11 mouse cellular contexts compared by ENCODE assay signal in genomic region chr11:5509215-5510098, GRCm38 (mm10). TPM values are rescaled to one million over a fixed set of nuclear protein-coding genes. Genes with fewer than 3 reads are reported as not detected.
A peak's percentile ranks its signal among the peaks of the same experiment; 100 is the strongest.
DNase-seq lines count a peak whose midpoint lies in the region; ATAC-seq lines count a peak whose summit lies in the region.
"Had no signal": no experiment of that assay in that cellular context is flagged by ENCODE, and none has a peak within 500 bp of the region (broad histone marks: within the 10 kb centered on the region; RNA-seq: fewer than 3 reads in every experiment).

No protein-coding gene starts in this region.

- no peak for DNase-seq in heart, adult 9 months (ENCODE audit: low spot score in 2 of 2)
- DNase-seq in MN1 (ENCODE audit: low spot score) = peak; percentile 76
- DNase-seq in thymus, adult 18-20 months = peak; percentile 30 to 66
- DNase-seq in urinary bladder, postnatal 14 days (ENCODE audit: low spot score) = no peak
- DNase-seq: cerebellum, adult 9-10 months; heart, adult 2 months; kidney, adult 8-10 months had no signal

- no peak overlapping the region for H3K4me3 ChIP-seq in heart, embryonic 15.5 days
- H3K4me3 ChIP-seq in liver, embryonic 12.5 days = no peak overlapping the region
- H3K4me3 ChIP-seq in forebrain, embryonic 13.5 days = no peak overlapping the region
- H3K4me3 ChIP-seq in forebrain, embryonic 12.5 days (replicated peaks) = no peak overlapping the region
- H3K4me3 ChIP-seq: heart, adult 2 months had no signal

- H3K27ac ChIP-seq in heart, embryonic 15.5 days = peak overlapping the region; percentile 11; the same call in 1 of the 2 replicates
- H3K27ac ChIP-seq in liver, embryonic 12.5 days = no peak overlapping the region
- H3K27ac ChIP-seq in forebrain, embryonic 13.5 days = no peak overlapping the region
- no peak overlapping the region for H3K27ac ChIP-seq in forebrain, embryonic 12.5 days
- H3K27ac ChIP-seq: heart, adult 2 months had no signal

- H3K9me3 ChIP-seq in heart, embryonic 15.5 days (replicated peaks) = no peaks in the 10 kb centered on the region
- H3K9me3 ChIP-seq in liver, embryonic 12.5 days (replicated peaks) = no peaks in the 10 kb centered on the region
- H3K9me3 ChIP-seq in forebrain, embryonic 13.5 days (replicated peaks) = no peaks in the 10 kb centered on the region
- no peaks in the 10 kb centered on the region for H3K9me3 ChIP-seq in forebrain, embryonic 12.5 days

- ATAC-seq in heart, embryonic 15.5 days (replicated peaks; ENCODE audit: insufficient number of reproducible peaks, insufficient read depth, low FRiP score, low read depth) = no peak
- ATAC-seq in liver, embryonic 12.5 days = peak; percentile 51
- ATAC-seq in forebrain, embryonic 13.5 days = no peak
- ATAC-seq in forebrain, embryonic 12.5 days (ENCODE audit: low FRiP score) = no peak

- no peaks in the 10 kb centered on the region for H3K36me3 ChIP-seq in heart, embryonic 15.5 days
- no peaks in the 10 kb centered on the region for H3K36me3 ChIP-seq in liver, embryonic 12.5 days
- no peaks in the 10 kb centered on the region for H3K36me3 ChIP-seq in forebrain, embryonic 13.5 days (ENCODE audit: poor library complexity, severe bottlenecking)
- H3K36me3 ChIP-seq in forebrain, embryonic 12.5 days (replicated peaks) = no peaks in the 10 kb centered on the region

- 73% methylated on average over 8 of the region's 8 CpGs for WGBS in heart, embryonic 15.5 days
- WGBS in liver, embryonic 12.5 days (ENCODE audit: insufficient replicate concordance) = 62% methylated on average over 8 of the region's 8 CpGs
- WGBS in forebrain, embryonic 13.5 days = 87% methylated on average over 8 of the region's 8 CpGs
- WGBS in forebrain, embryonic 12.5 days = 85% methylated on average over 8 of the region's 8 CpGs

- no peak overlapping the region for H3K9ac ChIP-seq in heart, embryonic 15.5 days
- no peak overlapping the region for H3K9ac ChIP-seq in liver, embryonic 12.5 days
- H3K9ac ChIP-seq in forebrain, embryonic 13.5 days = no peak overlapping the region
- no peak overlapping the region for H3K9ac ChIP-seq in forebrain, embryonic 12.5 days

- H3K4me2 ChIP-seq in heart, embryonic 15.5 days = no peak overlapping the region
- no peak overlapping the region for H3K4me2 ChIP-seq in liver, embryonic 12.5 days
- no peak overlapping the region for H3K4me2 ChIP-seq in forebrain, embryonic 13.5 days
- no peak overlapping the region for H3K4me2 ChIP-seq in forebrain, embryonic 12.5 days

- no peaks in the 10 kb centered on the region for H3K27me3 ChIP-seq in heart, embryonic 15.5 days
- no peaks in the 10 kb centered on the region for H3K27me3 ChIP-seq in liver, embryonic 12.5 days (replicated peaks)
- no peaks in the 10 kb centered on the region for H3K27me3 ChIP-seq in forebrain, embryonic 13.5 days
- H3K27me3 ChIP-seq in forebrain, embryonic 12.5 days = no peaks in the 10 kb centered on the region

- peaks cover 5% of the 10 kb centered on the region; the same call in 1 of the 2 replicates for H3K4me1 ChIP-seq in heart, embryonic 15.5 days (replicated peaks)
- peaks cover 35% of the 10 kb centered on the region for H3K4me1 ChIP-seq in liver, embryonic 12.5 days
- no peaks in the 10 kb centered on the region for H3K4me1 ChIP-seq in forebrain, embryonic 13.5 days
- no peaks in the 10 kb centered on the region for H3K4me1 ChIP-seq in forebrain, embryonic 12.5 days

RNA-seq across cellular contexts. Expression of gene Xbp1, which starts 11.0 kb away (rescaled TPM):
- polyA plus RNA-seq in heart, embryonic 15.5 days (2015; fragmentation: Nextera tagmentation; extraction: Ambion mirVana) = 124 and 156 TPM in 2 replicates
- polyA plus RNA-seq in liver, embryonic 12.5 days (2016; fragmentation: Nextera tagmentation; extraction: Ambion mirVana) = 108 and 112 TPM in 2 replicates
- polyA plus RNA-seq in forebrain, embryonic 13.5 days (2015; fragmentation: Nextera tagmentation; extraction: Ambion mirVana) = 90.6 and 95.2 TPM in 2 replicates
- 100 and 102 TPM in 2 replicates for polyA plus RNA-seq in forebrain, embryonic 12.5 days (2016; fragmentation: Nextera tagmentation; extraction: Ambion mirVana)

RNA-seq across cellular contexts. Expression of gene Ccdc117, which starts 32.5 kb away (rescaled TPM):
- polyA plus RNA-seq in heart, embryonic 15.5 days (2015; fragmentation: Nextera tagmentation; extraction: Ambion mirVana) = 10.9 and 13.1 TPM in 2 replicates
- polyA plus RNA-seq in liver, embryonic 12.5 days (2016; fragmentation: Nextera tagmentation; extraction: Ambion mirVana) = 17.3 and 19.1 TPM in 2 replicates
- 15.1 and 15.4 TPM in 2 replicates for polyA plus RNA-seq in forebrain, embryonic 13.5 days (2015; fragmentation: Nextera tagmentation; extraction: Ambion mirVana)
- polyA plus RNA-seq in forebrain, embryonic 12.5 days (2016; fragmentation: Nextera tagmentation; extraction: Ambion mirVana) = 27.1 and 28.0 TPM in 2 replicates

Comparison
In these comparisons a context has a peak if more than half of its experiments do, and no peak if none do; other contexts are left out.
1. DNase-seq: peak in MN1 (single experiment) and thymus, adult 18-20 months (2 of 2); none in heart, adult 9 months (0 of 2) and urinary bladder, postnatal 14 days (single experiment).